Mouse (Mus musculus) neural tube, embryonic 10.5 days (tissue): ENCODE measurements around the gene Siah1a.

ENCODE experiments used
- DNase-seq: peaks from one replicate; pipeline ENCODE4 v3.0.0-alpha.2; 2017; ENCODE audit warnings: low spot score; ENCODE audit errors: extremely low spot score

Siah1a gene

GRCm38 (mm10) chr8:86705317-86705716, 40.4 kb downstream of the Siah1a start:
- no peak for DNase-seq

GRCm38 (mm10) chr8:86702453-86702852, 43.3 kb downstream of the Siah1a start:
- DNase-seq: no peak

GRCm38 (mm10) chr8:86699471-86699870, 46.3 kb downstream of the Siah1a start:
- DNase-seq: no peak

- DNase-seq: no peak
These were observed 46.8 kb downstream of the Siah1a start for GRCm38 (mm10) chr8:86698811-86699421.

- no peak for DNase-seq
These were observed 50.0 kb downstream of the Siah1a start for GRCm38 (mm10) chr8:86695703-86696102.

GRCm38 (mm10) chr8:86694011-86694410, 51.7 kb downstream of the Siah1a start:
- DNase-seq: no peak

GRCm38 (mm10) chr8:86692107-86692506, 53.6 kb downstream of the Siah1a start:
- DNase-seq: no peak

- DNase-seq: no peak
These were observed 59.1 kb downstream of the Siah1a start for GRCm38 (mm10) chr8:86686629-86687028.
